Mouse (Mus musculus) hindbrain, embryonic 10.5 days (tissue): ENCODE measurements around the gene Ccdc50. TPM values are rescaled to one million over a fixed set of nuclear protein-coding genes. Genes with fewer than 3 reads are reported as not detected.

Experiments used
- DNase-seq: peaks from one replicate; pipeline ENCODE4 v3.0.0-alpha.2; 2017; ENCODE audit warnings: low spot score
- H3K27ac ChIP-seq: fragments of 300-500 bp; sonication (generic); 2 replicates; pipeline ENCODE4 v1.5.1; 2016; ENCODE audit warnings: mild to moderate bottlenecking, moderate library complexity
- H3K27me3 ChIP-seq: fragments of 300-500 bp; sonication (generic); 2 replicates; pipeline ENCODE4 v1.6.1; 2016; ENCODE audit warnings: mild to moderate bottlenecking; ENCODE audit not compliant: poor library complexity, insufficient read depth, severe bottlenecking
- H3K36me3 ChIP-seq: fragments of 300-500 bp; sonication (generic); 2 replicates; pipeline ENCODE4 v1.6.1; 2016; ENCODE audit warnings: mild to moderate bottlenecking, moderate library complexity
- H3K4me1 ChIP-seq: fragments of 300-500 bp; sonication (generic); replicated peaks from 2 replicates; pipeline ENCODE4 v1.6.1; 2016; ENCODE audit warnings: mild to moderate bottlenecking
- H3K4me3 ChIP-seq: fragments of 300-500 bp; sonication (generic); 2 replicates; pipeline ENCODE4 v1.5.1; 2016; ENCODE audit warnings: mild to moderate bottlenecking, moderate library complexity
- H3K9me3 ChIP-seq: fragments of 300-500 bp; sonication (generic); 2 replicates; pipeline ENCODE4 v1.6.1; 2016; ENCODE audit warnings: mild to moderate bottlenecking, moderate library complexity
- WGBS: fragments of 180-500 bp; shearing (Covaris S2); methylation state at CpG from one replicate; pipeline ENCODE4 v1.1.7; 2016; 5-methylcytosine and 5-hydroxymethylcytosine counted together
- polyA plus RNA-seq: library from polyadenylated mRNA; unstranded; fragments of >200 nt; fragmentation: Nextera tagmentation; extraction: Ambion mirVana; gene quantifications from 2 replicates; pipeline ENCODE4 v1.2.1, GENCODE M21; 2016

Ccdc50 gene
- polyA plus RNA-seq, 1 experiment from 2014 or later = 50.4 TPM

DNA sequence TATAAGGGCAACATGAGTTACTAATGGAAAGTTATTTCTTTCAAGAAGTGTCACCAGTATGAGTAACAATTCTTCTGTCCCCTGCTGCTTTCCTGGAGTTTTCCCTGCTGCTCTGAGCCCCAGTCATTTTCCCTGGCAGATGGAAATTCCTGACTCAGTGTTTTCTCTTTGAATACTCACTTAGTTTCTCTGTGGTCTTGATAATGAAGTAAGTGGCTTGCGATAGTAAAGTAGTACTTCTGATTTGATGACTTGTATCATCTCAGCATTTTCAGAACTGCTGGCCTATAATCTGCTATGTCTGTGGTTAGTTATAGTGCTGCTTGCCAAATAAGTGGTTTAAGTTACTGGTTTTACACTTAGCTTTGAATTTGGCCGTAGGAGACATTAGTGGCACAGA, 12.9 kb downstream of the Ccdc50 start:
- Histone ChIP-seq H3K9me3 (no peaks in the 10 kb centered on the region), H3K4me1 (no peaks in the 10 kb centered on the region), H3K27me3 (no peaks in the 10 kb centered on the region), H3K36me3 (peaks cover 18% of the 10 kb centered on the region), H3K4me3 (no peak overlapping the region), H3K27ac (no peak overlapping the region)
- DNase-seq = no peak
- WGBS = 94% methylated on average over 2 of the region's 2 CpGs

DNA sequence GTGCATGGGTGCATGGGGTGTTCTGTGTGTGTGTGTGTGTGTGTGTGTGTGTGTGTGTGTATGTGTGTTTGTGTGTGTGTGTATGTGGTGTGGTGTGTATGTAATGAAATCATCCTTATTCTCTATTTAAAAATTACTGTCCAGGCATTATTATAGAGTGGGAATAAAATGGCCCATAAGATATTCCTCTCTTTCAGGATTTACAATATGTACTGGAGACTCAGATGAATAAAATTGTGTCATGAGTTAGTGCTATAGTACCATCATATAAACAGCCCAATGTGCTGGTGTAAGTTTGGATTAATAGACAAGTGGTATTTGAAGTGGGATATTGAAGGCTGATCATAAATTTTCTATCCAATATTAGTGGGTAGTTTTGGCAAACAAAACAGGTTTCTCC, 15.4 kb downstream of the Ccdc50 start:
- H3K4me3 ChIP-seq = no peak overlapping the region
- no peaks in the 10 kb centered on the region for H3K9me3 ChIP-seq
- no peaks in the 10 kb centered on the region for H3K4me1 ChIP-seq
- no peak overlapping the region for H3K27ac ChIP-seq
- no peak for DNase-seq
- H3K27me3 ChIP-seq = no peaks in the 10 kb centered on the region
- peaks cover 34% of the 10 kb centered on the region for H3K36me3 ChIP-seq

DNA sequence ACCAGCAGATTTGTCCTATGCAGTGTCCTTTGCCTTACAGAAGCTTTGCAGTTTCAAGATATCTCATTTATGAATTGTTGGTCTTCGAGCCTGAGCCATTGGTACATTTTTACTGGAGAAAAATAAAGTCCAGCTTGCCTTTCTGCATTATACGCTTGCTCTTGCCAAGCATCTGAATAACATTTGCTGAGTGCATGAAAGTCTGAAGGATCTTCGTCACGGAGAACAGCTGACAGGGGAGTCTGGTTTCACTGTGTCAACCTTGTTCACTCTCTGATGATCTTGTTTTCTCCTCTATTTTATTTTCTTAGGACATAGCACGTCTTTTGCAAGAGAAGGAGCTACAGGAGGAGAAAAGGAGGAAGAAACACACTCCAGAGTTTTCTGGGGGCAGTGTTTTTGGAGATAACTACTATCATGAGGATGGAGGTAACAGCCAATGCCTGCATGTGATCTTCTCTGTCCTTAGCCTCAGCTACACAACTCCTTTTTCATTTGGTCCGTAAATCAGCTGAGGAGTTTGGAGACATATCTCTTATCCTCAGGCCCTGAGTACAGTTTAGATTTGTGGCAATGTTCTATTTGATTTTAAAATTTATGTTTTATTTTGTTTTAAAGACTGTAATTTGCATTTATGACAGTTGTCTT, 28.4 kb downstream of the Ccdc50 start:
- H3K27me3 ChIP-seq = no peaks in the 10 kb centered on the region
- no peak for DNase-seq
- peaks cover 5% of the 10 kb centered on the region; the same call in 1 of the 2 replicates for H3K9me3 ChIP-seq
- H3K27ac ChIP-seq = no peak overlapping the region
- H3K4me3 ChIP-seq = no peak overlapping the region
- WGBS = 96% methylated on average over 6 of the region's 6 CpGs
- no peaks in the 10 kb centered on the region for H3K4me1 ChIP-seq
- H3K36me3 ChIP-seq = peaks cover 96% of the 10 kb centered on the region

DNA sequence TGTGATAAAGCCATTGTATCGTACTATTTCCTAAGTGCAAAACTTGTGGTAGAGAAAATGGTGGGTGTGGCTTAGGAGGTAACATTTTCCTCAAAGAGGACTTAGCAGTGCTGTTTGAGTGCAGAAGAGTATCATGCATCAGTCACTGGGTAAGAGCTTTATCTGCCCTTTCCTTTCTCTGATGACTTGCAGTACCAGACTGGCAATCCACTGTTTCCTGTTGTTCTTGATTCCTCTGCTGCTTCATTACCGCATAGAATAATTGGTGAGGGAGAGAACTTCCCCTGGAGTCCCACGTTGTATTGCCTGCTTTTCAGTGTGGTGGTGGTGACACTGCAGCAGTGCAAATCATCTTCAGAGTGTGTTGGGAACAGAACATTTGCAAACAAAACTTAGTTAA, 29.0 kb downstream of the Ccdc50 start:
- H3K27me3 ChIP-seq = no peaks in the 10 kb centered on the region
- H3K36me3 ChIP-seq = peaks cover 97% of the 10 kb centered on the region
- no peak overlapping the region for H3K27ac ChIP-seq
- peaks cover 11% of the 10 kb centered on the region; the same call in 1 of the 2 replicates for H3K9me3 ChIP-seq
- no peak overlapping the region for H3K4me3 ChIP-seq
- 93% methylated on average over 3 of the region's 3 CpGs for WGBS
- no peaks in the 10 kb centered on the region for H3K4me1 ChIP-seq
- DNase-seq = no peak

DNA sequence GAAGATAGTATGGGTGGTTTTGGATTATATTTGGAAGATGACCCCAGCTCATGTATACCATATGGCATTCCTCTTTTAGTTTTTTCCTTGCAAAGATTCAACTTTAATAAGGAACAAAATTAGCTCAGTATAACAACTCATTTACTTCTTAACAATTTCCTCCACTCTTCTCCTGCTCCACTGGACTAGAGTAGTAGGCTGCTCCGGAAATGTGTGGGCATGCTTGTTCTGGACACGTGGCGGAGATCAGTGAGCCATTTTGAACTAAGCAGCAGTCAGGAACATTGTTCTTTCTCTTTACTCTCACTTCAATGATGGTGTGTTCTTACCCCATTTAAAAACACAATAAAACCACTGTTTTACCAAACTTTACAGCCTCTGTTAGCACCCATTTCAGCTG, 32.3 kb downstream of the Ccdc50 start:
- DNase-seq = no peak
- no peaks in the 10 kb centered on the region for H3K4me1 ChIP-seq
- H3K4me3 ChIP-seq = no peak overlapping the region
- H3K27ac ChIP-seq = no peak overlapping the region
- peaks cover 73% of the 10 kb centered on the region for H3K36me3 ChIP-seq
- H3K9me3 ChIP-seq = peaks cover 17% of the 10 kb centered on the region; the same call in 1 of the 2 replicates
- WGBS = 95% methylated on average over 3 of the region's 3 CpGs
- no peaks in the 10 kb centered on the region for H3K27me3 ChIP-seq

DNA sequence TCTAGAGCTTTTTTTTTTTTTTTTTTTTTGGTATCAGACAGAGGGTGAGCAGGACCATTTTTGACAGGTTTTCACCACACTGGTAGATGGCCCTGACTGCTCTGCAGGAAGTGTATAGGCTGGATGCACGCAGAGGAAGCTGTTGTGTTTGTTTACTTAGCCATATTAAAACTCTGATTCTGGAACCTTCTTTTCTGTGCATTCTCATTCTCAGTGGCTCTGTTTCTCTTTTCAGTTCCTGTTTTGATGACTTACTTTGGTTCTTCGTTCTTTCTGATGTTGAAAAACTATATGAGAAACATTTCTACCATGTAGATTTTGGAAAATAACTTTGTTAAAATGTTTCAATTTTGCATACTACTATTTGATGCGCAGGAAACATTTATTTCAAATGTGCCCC, 46.4 kb downstream of the Ccdc50 start:
- WGBS = 85% methylated on average over 3 of the region's 3 CpGs
- no peak overlapping the region for H3K4me3 ChIP-seq
- H3K36me3 ChIP-seq = peaks cover 55% of the 10 kb centered on the region
- H3K27ac ChIP-seq = no peak overlapping the region
- H3K9me3 ChIP-seq = no peaks in the 10 kb centered on the region
- no peaks in the 10 kb centered on the region for H3K4me1 ChIP-seq
- H3K27me3 ChIP-seq = no peaks in the 10 kb centered on the region
- no peak for DNase-seq

DNA sequence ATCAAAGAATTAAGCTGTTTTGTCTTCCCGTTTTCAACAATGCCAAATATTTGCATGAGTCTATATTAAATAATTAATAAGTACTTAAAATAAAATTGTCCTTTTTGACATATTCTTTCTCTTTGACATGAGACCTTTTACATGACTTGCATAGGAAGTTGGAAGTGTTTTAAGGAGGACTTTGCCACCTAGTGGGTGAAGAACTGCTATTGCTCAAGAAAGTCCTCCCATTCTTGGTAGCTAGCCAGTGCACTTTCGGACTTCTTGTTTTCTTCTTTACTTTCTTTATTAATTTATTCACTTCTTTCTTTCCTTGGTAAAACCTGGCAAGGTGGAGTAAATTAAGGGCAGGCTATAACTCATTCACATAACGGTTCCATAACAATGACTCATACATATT, 55.3 kb downstream of the Ccdc50 start:
- H3K27ac ChIP-seq = no peak overlapping the region
- peaks cover 89% of the 10 kb centered on the region for H3K36me3 ChIP-seq
- H3K27me3 ChIP-seq = no peaks in the 10 kb centered on the region
- 91% methylated on average over 3 of the region's 3 CpGs for WGBS
- no peaks in the 10 kb centered on the region for H3K9me3 ChIP-seq
- DNase-seq = no peak
- H3K4me1 ChIP-seq = no peaks in the 10 kb centered on the region
- no peak overlapping the region for H3K4me3 ChIP-seq

DNA sequence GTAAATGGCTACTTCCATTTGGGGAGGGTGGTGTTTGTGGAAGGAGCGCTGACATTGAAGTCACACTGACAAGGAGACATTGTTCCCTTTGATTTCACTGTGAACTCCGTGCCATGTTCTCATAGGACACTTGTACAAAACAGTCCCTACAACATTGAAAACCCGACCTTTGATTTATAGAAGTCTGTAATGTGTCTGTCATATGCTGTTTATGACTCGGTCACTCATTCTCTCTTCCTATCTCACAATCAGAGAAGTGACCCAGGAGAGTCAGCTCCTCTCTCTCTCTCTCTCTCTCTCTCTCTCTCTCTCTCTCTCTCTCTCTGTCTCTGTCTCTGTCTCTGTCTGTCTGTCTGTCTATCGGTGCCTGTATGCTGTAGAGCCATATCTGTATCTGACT, 60.7 kb downstream of the Ccdc50 start:
- Histone ChIP-seq H3K36me3 (peaks cover 59% of the 10 kb centered on the region), H3K27me3 (no peaks in the 10 kb centered on the region), H3K4me1 (no peaks in the 10 kb centered on the region), H3K9me3 (no peaks in the 10 kb centered on the region), H3K4me3 (no peak overlapping the region), H3K27ac (no peak overlapping the region)
- no peak for DNase-seq
- WGBS = 92% methylated on average over 5 of the region's 5 CpGs

DNA sequence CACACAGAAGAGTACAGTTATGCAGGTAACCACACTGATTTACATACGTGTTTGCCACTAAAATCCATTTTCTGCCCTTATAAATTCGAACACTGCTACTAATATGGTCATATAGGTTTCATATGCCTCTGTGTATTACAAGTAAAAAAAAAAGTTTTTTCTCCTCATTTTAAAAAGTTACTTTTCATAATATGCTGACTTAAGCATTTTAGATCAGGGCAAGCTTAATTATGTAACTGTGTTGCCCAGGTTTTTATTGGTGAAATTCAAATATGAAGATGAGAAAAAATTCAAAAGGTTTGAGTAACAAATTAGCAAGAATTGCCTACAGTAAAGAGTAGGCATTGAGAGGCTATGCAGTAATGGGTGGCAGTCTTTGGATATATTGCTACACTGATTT, 62.0 kb downstream of the Ccdc50 start:
- Histone ChIP-seq H3K36me3 (peaks cover 46% of the 10 kb centered on the region), H3K9me3 (no peaks in the 10 kb centered on the region), H3K4me1 (no peaks in the 10 kb centered on the region), H3K27me3 (no peaks in the 10 kb centered on the region), H3K4me3 (no peak overlapping the region), H3K27ac (no peak overlapping the region)
- 96% methylated on average over 2 of the region's 2 CpGs for WGBS
- no peak for DNase-seq

DNA sequence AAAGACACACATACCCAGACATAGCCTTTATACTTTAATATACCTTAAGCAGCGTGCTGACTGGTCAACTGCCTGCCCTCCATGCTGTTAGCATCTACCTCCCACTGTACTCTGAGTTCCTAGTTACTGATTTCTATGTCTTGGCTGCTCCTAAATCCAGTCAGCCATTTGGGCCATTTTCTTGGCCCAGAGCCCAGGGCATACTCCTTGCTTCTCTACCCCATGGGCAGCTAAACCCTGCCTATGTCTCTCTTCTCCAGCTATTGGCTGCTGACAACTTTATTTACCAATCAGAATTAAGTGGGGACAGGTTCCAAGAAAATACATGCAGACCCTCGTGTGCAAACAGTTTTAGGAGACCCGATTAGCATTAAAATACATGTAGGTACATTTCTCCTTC, 64.7 kb downstream of the Ccdc50 start:
- H3K4me3 ChIP-seq = no peak overlapping the region
- H3K9me3 ChIP-seq = no peaks in the 10 kb centered on the region
- no peak for DNase-seq
- no peaks in the 10 kb centered on the region for H3K27me3 ChIP-seq
- 75% methylated on average over 3 of the region's 3 CpGs for WGBS
- no peak overlapping the region for H3K27ac ChIP-seq
- H3K36me3 ChIP-seq = peaks cover 25% of the 10 kb centered on the region
- H3K4me1 ChIP-seq = no peaks in the 10 kb centered on the region

DNA sequence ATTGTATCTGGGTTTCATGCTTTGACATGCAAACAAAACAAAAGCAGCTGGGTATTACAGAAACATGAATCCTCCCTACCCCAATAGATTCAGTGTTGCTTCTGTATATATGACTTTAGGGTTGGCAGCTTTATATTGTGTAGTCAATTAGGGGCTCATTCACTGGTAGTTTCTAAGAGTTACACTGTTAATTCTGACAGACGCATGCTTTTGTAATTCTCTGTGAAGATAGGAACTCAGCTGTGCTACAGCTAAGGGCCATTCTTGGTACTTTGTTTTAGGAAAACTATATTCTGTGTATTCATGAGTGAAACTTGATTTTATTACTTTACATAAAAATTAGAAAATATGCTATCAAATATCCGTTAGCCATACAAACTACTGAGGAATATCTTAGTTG, 65.2 kb downstream of the Ccdc50 start:
- H3K9me3 ChIP-seq = no peaks in the 10 kb centered on the region
- DNase-seq = no peak

DNA sequence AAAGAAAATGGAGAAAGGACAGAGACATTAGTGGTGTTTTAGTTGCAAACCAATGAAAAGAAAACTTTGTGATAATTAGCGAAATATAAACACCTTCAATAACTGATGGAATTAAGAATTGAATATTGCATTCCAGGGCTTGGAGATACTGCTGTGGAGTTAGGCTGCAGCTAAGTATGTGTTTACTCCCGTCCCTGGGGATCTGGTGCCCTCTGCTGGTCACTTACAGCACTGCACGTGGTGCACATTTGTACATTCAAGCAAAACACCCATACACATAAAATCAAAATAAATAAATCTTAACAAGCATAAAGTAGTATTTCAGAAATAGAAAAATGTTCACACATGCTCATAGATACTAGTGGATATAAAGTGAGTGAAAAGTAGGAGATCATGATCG, 68.6 kb downstream of the Ccdc50 start:
- no peaks in the 10 kb centered on the region for H3K9me3 ChIP-seq
- H3K27ac ChIP-seq = no peak overlapping the region
- 18% methylated on average over 4 of the region's 4 CpGs for WGBS
- no peaks in the 10 kb centered on the region for H3K36me3 ChIP-seq
- H3K27me3 ChIP-seq = no peaks in the 10 kb centered on the region
- no peak overlapping the region for H3K4me3 ChIP-seq
- no peaks in the 10 kb centered on the region for H3K4me1 ChIP-seq
- peak; percentile 74 for DNase-seq

More for the DNA sequence above, 65.2 kb downstream of the Ccdc50 start:
- Histone ChIP-seq H3K4me1 (no peaks in the 10 kb centered on the region), H3K36me3 (peaks cover 20% of the 10 kb centered on the region), H3K27me3 (no peaks in the 10 kb centered on the region), H3K4me3 (no peak overlapping the region), H3K27ac (no peak overlapping the region)
- WGBS = 90% methylated on average over 2 of the region's 2 CpGs

DNA sequence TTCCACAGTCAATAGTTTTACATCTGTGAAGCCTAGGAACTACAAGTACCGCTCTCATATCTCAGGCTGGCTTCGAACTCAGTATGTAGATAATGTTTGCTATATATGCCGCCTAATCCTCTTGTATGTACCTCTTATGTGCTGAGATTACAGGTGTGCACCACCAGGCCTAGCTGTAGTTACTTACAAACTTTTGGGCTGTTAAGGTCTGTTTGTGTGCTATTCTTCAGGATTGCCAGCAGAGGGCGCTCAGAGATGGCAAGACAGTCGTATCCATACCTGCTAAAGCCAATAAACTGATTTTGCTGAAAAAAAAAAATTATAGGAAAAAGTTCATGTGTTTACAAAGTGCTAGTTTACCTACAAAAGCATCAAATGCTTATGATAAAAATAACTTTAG, 80.1 kb downstream of the Ccdc50 start:
- Histone ChIP-seq H3K9me3 (no peaks in the 10 kb centered on the region), H3K4me1 (no peaks in the 10 kb centered on the region), H3K27ac (no peak overlapping the region), H3K4me3 (no peak overlapping the region), H3K36me3 (no peaks in the 10 kb centered on the region), H3K27me3 (no peaks in the 10 kb centered on the region)
- WGBS = 24% methylated on average over 5 of the region's 5 CpGs
- peak; percentile 23 for DNase-seq

DNA sequence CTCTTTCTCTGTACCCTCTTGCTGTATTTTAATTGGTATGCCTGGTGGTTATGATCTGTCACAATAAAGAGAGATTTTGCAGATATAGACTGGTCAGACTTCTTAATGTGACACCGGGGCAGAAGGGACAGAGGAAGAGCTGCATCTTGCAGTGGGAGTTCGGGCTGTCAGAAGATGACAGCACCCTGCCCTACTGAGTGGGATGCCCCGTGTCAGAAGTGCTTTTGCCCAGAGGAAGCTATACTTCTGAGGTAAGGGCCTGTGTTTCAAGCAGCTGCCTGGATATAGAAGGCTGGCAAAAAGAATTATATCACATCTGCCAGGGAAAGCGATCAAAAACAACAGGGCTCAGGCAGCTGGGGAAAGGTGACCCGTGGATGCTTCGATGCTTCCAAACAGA, 82.7 kb downstream of the Ccdc50 start:
- Histone ChIP-seq H3K4me3 (no peak overlapping the region), H3K27me3 (no peaks in the 10 kb centered on the region), H3K36me3 (no peaks in the 10 kb centered on the region), H3K9me3 (no peaks in the 10 kb centered on the region), H3K27ac (no peak overlapping the region), H3K4me1 (no peaks in the 10 kb centered on the region)
- 74% methylated on average over 6 of the region's 6 CpGs for WGBS
- DNase-seq = no peak
